Comparison of ENCODE assay signal across 9 mouse cellular contexts in genomic region chr2:173024392-173024791, GRCm38 (mm10). TPM values are rescaled to one million over a fixed set of nuclear protein-coding genes. Genes with fewer than 3 reads are reported as not detected.
DNase-seq lines count a peak whose midpoint lies in the region; ATAC-seq and TF ChIP-seq lines count a peak whose summit lies in the region.
"Had no signal": no experiment of that assay in that cellular context is flagged by ENCODE, and none has a peak within 500 bp of the region (broad histone marks: within the 10 kb centered on the region; RNA-seq: fewer than 3 reads in every experiment).

No protein-coding gene starts in this region.

- no peak for DNase-seq in hindbrain, embryonic 11.5 days (ENCODE audit: low spot score)
- no peak for DNase-seq in G1E (ENCODE audit: low spot score)
- DNase-seq in right cerebral cortex, postnatal 25 days = no peak
- no peak for DNase-seq in ovary, adult 18-20 months (ENCODE audit: low spot score)
- DNase-seq: kidney, adult 2 months had no signal

- H3K36me3 ChIP-seq in hindbrain, embryonic 11.5 days (ENCODE audit: control insufficient read depth, insufficient read depth, low read length) = no peaks in the 10 kb centered on the region
- H3K36me3 ChIP-seq in hindbrain, embryonic 16.5 days (ENCODE audit: control insufficient read depth, insufficient read depth, low read length) = 0 out of 2 replicates have a peak, but pooled peaks cover 2% of the 10 kb centered on the region
- H3K36me3 ChIP-seq in G1E (replicated peaks) = peaks cover 71% of the 10 kb centered on the region
- peaks cover 35% of the 10 kb centered on the region for H3K36me3 ChIP-seq in embryonic facial prominence, embryonic 13.5 days
- peaks cover 70% of the 10 kb centered on the region for H3K36me3 ChIP-seq in liver, embryonic 12.5 days

- no peak for TF ChIP-seq CTCF in G1E (IDR thresholded peaks at IDR 0.05; ENCODE audit: low read depth, low read length)

- H3K27me3 ChIP-seq in hindbrain, embryonic 11.5 days (ENCODE audit: control insufficient read depth, insufficient read depth, low read length) = peaks cover 13% of the 10 kb centered on the region
- peaks cover 3% of the 10 kb centered on the region for H3K27me3 ChIP-seq in hindbrain, embryonic 16.5 days (replicated peaks; ENCODE audit: control insufficient read depth, insufficient read depth, low read length)
- no peaks in the 10 kb centered on the region for H3K27me3 ChIP-seq in G1E (ENCODE audit: insufficient read depth, low read length)
- peaks cover 11% of the 10 kb centered on the region for H3K27me3 ChIP-seq in embryonic facial prominence, embryonic 13.5 days
- H3K27me3 ChIP-seq in liver, embryonic 12.5 days (replicated peaks) = no peaks in the 10 kb centered on the region

- H3K27ac ChIP-seq in hindbrain, embryonic 11.5 days (ENCODE audit: low read depth, low read length) = no peak overlapping the region
- no peak overlapping the region for H3K27ac ChIP-seq in hindbrain, embryonic 16.5 days (ENCODE audit: low read depth, low read length)
- H3K27ac ChIP-seq in embryonic facial prominence, embryonic 13.5 days = no peak overlapping the region
- H3K27ac ChIP-seq in liver, embryonic 12.5 days = peak overlapping the region; percentile 99

- 61% methylated on average over 8 of the region's 8 CpGs for WGBS in hindbrain, embryonic 11.5 days
- 73% methylated on average over 8 of the region's 8 CpGs for WGBS in hindbrain, embryonic 16.5 days
- WGBS in embryonic facial prominence, embryonic 13.5 days = 69% methylated on average over 8 of the region's 8 CpGs
- 72% methylated on average over 8 of the region's 8 CpGs for WGBS in liver, embryonic 12.5 days (ENCODE audit: insufficient replicate concordance)

- no peak overlapping the region for H3K4me3 ChIP-seq in hindbrain, embryonic 11.5 days (ENCODE audit: low read depth, low read length)
- no peak overlapping the region for H3K4me3 ChIP-seq in hindbrain, embryonic 16.5 days (ENCODE audit: low read length)
- H3K4me3 ChIP-seq in G1E (ENCODE audit: low read depth, low read length) = peak overlapping the region; percentile 94
- H3K4me3 ChIP-seq in embryonic facial prominence, embryonic 13.5 days = no peak overlapping the region
- peak overlapping the region; percentile 98 for H3K4me3 ChIP-seq in liver, embryonic 12.5 days

- H3K9me3 ChIP-seq in hindbrain, embryonic 11.5 days (ENCODE audit: control insufficient read depth, low read length) = no peaks in the 10 kb centered on the region
- H3K9me3 ChIP-seq in hindbrain, embryonic 16.5 days (ENCODE audit: control insufficient read depth, low read length) = no peaks in the 10 kb centered on the region
- H3K9me3 ChIP-seq in G1E (replicated peaks) = no peaks in the 10 kb centered on the region
- no peaks in the 10 kb centered on the region for H3K9me3 ChIP-seq in embryonic facial prominence, embryonic 13.5 days
- no peaks in the 10 kb centered on the region for H3K9me3 ChIP-seq in liver, embryonic 12.5 days (replicated peaks)

- no peak for ATAC-seq in hindbrain, embryonic 11.5 days (ENCODE audit: low FRiP score)
- no peak for ATAC-seq in hindbrain, embryonic 16.5 days
- no peak for ATAC-seq in G1E (ENCODE audit: extremely low read depth, insufficient number of reproducible peaks, low FRiP score, poor library complexity, severe bottlenecking)
- ATAC-seq in embryonic facial prominence, embryonic 13.5 days (ENCODE audit: insufficient number of reproducible peaks, insufficient read depth, low FRiP score, low TSS enrichment, low read depth) = no peak
- ATAC-seq in liver, embryonic 12.5 days = no peak

- H3K4me1 ChIP-seq in hindbrain, embryonic 11.5 days (replicated peaks; ENCODE audit: control insufficient read depth, insufficient read depth, low read length) = peaks cover 24% of the 10 kb centered on the region
- peaks cover 45% of the 10 kb centered on the region for H3K4me1 ChIP-seq in hindbrain, embryonic 16.5 days (ENCODE audit: control insufficient read depth, insufficient read depth, low read depth, low read length)
- H3K4me1 ChIP-seq in G1E (ENCODE audit: insufficient read depth, low read depth, low read length) = peaks cover 79% of the 10 kb centered on the region
- H3K4me1 ChIP-seq in embryonic facial prominence, embryonic 13.5 days = peaks cover 76% of the 10 kb centered on the region
- H3K4me1 ChIP-seq in liver, embryonic 12.5 days = peaks cover 88% of the 10 kb centered on the region

- no peak overlapping the region; the same call in 1 of the 2 replicates for H3K9ac ChIP-seq in hindbrain, embryonic 11.5 days (ENCODE audit: low read depth, low read length)
- no peak overlapping the region for H3K9ac ChIP-seq in hindbrain, embryonic 16.5 days (ENCODE audit: low read depth, low read length)
- H3K9ac ChIP-seq in embryonic facial prominence, embryonic 13.5 days = peak overlapping the region; percentile 46; the same call in 1 of the 2 replicates
- H3K9ac ChIP-seq in liver, embryonic 12.5 days = peak overlapping the region; percentile 97

- H3K4me2 ChIP-seq in hindbrain, embryonic 11.5 days (replicated peaks; ENCODE audit: low read depth, low read length) = peak overlapping the region; percentile 15; the same call in 1 of the 2 replicates
- H3K4me2 ChIP-seq in hindbrain, embryonic 16.5 days (ENCODE audit: low read length) = no peak overlapping the region
- H3K4me2 ChIP-seq in embryonic facial prominence, embryonic 13.5 days = peak overlapping the region; percentile 86; the same call in 1 of the 2 replicates
- peak overlapping the region; percentile 91 for H3K4me2 ChIP-seq in liver, embryonic 12.5 days

RNA-seq across cellular contexts. Expression of gene Rbm38, which starts 4.1 kb away (rescaled TPM):
- polyA plus RNA-seq in hindbrain, embryonic 11.5 days (2014; fragmentation: Nextera tagmentation; extraction: Ambion mirVana) = 57.0 and 63.3 TPM in 2 replicates
- 10.0 and 15.4 TPM in 2 replicates for polyA plus RNA-seq in hindbrain, embryonic 16.5 days (2015; fragmentation: Nextera tagmentation; extraction: Ambion mirVana)
- total RNA-seq in G1E (2014; fragmentation: Nextera tagmentation) (299 and 342 TPM in 2 replicates), G1E (2017) (35.7 and 36.0 TPM in 2 replicates)
- 692 and 737 TPM in 2 replicates for polyA plus RNA-seq in G1E (2012)
- 24.2 and 25.8 TPM in 2 replicates for polyA plus RNA-seq in embryonic facial prominence, embryonic 13.5 days (2015; fragmentation: Nextera tagmentation; extraction: Ambion mirVana)
- polyA plus RNA-seq in liver, embryonic 12.5 days (2016; fragmentation: Nextera tagmentation; extraction: Ambion mirVana) = 305 and 313 TPM in 2 replicates

RNA-seq across cellular contexts. Expression of gene Rae1, which starts 24.5 kb away (rescaled TPM):
- 134 TPM in 2 replicates for polyA plus RNA-seq in hindbrain, embryonic 11.5 days (2014; fragmentation: Nextera tagmentation; extraction: Ambion mirVana)
- 106 and 116 TPM in 2 replicates for polyA plus RNA-seq in hindbrain, embryonic 16.5 days (2015; fragmentation: Nextera tagmentation; extraction: Ambion mirVana)
- total RNA-seq in G1E (2014; fragmentation: Nextera tagmentation) = 165 and 189 TPM in 2 replicates
- 92.4 and 93.2 TPM in 2 replicates for total RNA-seq in G1E (2017)
- 60.2 and 71.9 TPM in 2 replicates for polyA plus RNA-seq in G1E (2012)
- 137 and 148 TPM in 2 replicates for polyA plus RNA-seq in embryonic facial prominence, embryonic 13.5 days (2015; fragmentation: Nextera tagmentation; extraction: Ambion mirVana)
- 117 and 119 TPM in 2 replicates for polyA plus RNA-seq in liver, embryonic 12.5 days (2016; fragmentation: Nextera tagmentation; extraction: Ambion mirVana)

RNA-seq across cellular contexts. Expression of gene Spo11, which starts 46.9 kb away (rescaled TPM):
- polyA plus RNA-seq in hindbrain, embryonic 11.5 days (2014; fragmentation: Nextera tagmentation; extraction: Ambion mirVana) = 0.71 and 0.74 TPM in 2 replicates
- polyA plus RNA-seq in hindbrain, embryonic 16.5 days (2015; fragmentation: Nextera tagmentation; extraction: Ambion mirVana) = 1.2 and 1.8 TPM in 2 replicates
- total RNA-seq in G1E (2014; fragmentation: Nextera tagmentation) (not detected in 2 replicates), G1E (2017) (not detected in 2 replicates)
- not detected in 2 replicates for polyA plus RNA-seq in G1E (2012)
- polyA plus RNA-seq in embryonic facial prominence, embryonic 13.5 days (2015; fragmentation: Nextera tagmentation; extraction: Ambion mirVana) = 2.8 and 3.9 TPM in 2 replicates
- polyA plus RNA-seq in liver, embryonic 12.5 days (2016; fragmentation: Nextera tagmentation; extraction: Ambion mirVana) = 0.10 TPM in 1 of 2 replicates, not detected in the other
- polyA plus RNA-seq: liver, adult 2 months had no signal

Comparison
In these comparisons a context has a peak if more than half of its experiments do, and no peak if none do; other contexts are left out.
1. H3K4me3 ChIP-seq: peak in G1E (single experiment) and liver, embryonic 12.5 days (single experiment); none in hindbrain, embryonic 11.5 days (single experiment), hindbrain, embryonic 16.5 days (single experiment) and embryonic facial prominence, embryonic 13.5 days (single experiment).
2. H3K9ac ChIP-seq: peak in embryonic facial prominence, embryonic 13.5 days (single experiment) and liver, embryonic 12.5 days (single experiment); none in hindbrain, embryonic 11.5 days (single experiment) and hindbrain, embryonic 16.5 days (single experiment).